ENCODE assay signal across 9 mouse cellular contexts in the genomic region with DNA sequence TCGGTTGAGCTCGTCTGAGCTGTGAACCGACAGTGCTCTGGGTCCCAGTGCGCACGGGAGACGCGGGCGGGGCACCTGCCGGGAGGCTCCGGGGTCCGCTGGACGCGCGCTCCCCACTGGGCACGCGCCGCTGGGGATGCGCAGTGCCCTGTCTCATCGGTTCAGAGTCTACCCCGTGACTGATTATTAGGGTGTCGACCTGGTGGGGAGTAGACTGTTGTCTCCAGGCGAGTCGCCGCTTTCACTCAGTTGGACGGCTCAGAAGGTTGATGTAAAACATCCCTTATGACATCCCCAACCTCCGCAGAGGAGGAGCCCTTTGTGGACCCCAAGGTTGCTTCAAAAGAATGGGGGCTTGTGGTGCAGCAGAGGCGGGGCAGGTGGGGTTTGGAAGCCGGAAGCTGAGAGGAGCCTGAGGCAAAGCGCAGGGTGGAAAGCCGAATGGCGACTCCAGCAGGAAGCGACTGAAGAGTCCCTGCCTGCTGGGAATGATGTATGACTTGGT. TPM values are rescaled to one million over a fixed set of nuclear protein-coding genes. Genes with fewer than 3 reads are reported as not detected.
A peak's percentile ranks its signal among the peaks of the same experiment; 100 is the strongest.
DNase-seq lines count a peak whose midpoint lies in the region; ATAC-seq lines count a peak whose summit lies in the region.
"Had no signal": no experiment of that assay in that cellular context is flagged by ENCODE, and none has a peak within 500 bp of the region (broad histone marks: within the 10 kb centered on the region; RNA-seq: fewer than 3 reads in every experiment).

No protein-coding gene starts in this region.

- no peak for DNase-seq in heart, postnatal 25 days (ENCODE audit: low spot score)
- peak; percentile 79 for DNase-seq in brain, adult 2 months (ENCODE audit: low read depth, low spot score)
- DNase-seq in kidney, postnatal 4 days, result peak; percentile 62 to 75
- no peak for DNase-seq in layer of hippocampus, postnatal 25 days (ENCODE audit: extremely low spot score in 1 of 2, low spot score in 1 of 2)
- no peak for DNase-seq in testis, postnatal 10 days (ENCODE audit: low spot score)

- H3K9me3 ChIP-seq in heart, embryonic 11.5 days (replicated peaks; ENCODE audit: control insufficient read depth, low read length), result no peaks in the 10 kb centered on the region
- no peaks in the 10 kb centered on the region for H3K9me3 ChIP-seq in heart, embryonic 12.5 days (replicated peaks)

- intact Hi-C loops in heart, postnatal 25 days (cut with DNase I), result no loop called here

- no peaks in the 10 kb centered on the region for H3K27me3 ChIP-seq in heart, embryonic 11.5 days (ENCODE audit: control insufficient read depth, insufficient read depth, low read length)
- H3K27me3 ChIP-seq in heart, embryonic 12.5 days (replicated peaks), result no peaks in the 10 kb centered on the region

- H3K9ac ChIP-seq in heart, embryonic 11.5 days (ENCODE audit: low read depth, low read length), result peak overlapping the region; percentile 79
- peak overlapping the region; percentile 99 for H3K9ac ChIP-seq in heart, embryonic 12.5 days

- peak overlapping the region; percentile 99 for H3K4me3 ChIP-seq in heart, embryonic 11.5 days (ENCODE audit: low read depth, low read length)
- H3K4me3 ChIP-seq in heart, embryonic 12.5 days, result peak overlapping the region; percentile 100

- peaks cover 27% of the 10 kb centered on the region for H3K4me1 ChIP-seq in heart, embryonic 11.5 days (ENCODE audit: control insufficient read depth, insufficient read depth, low read length)
- peaks cover 31% of the 10 kb centered on the region for H3K4me1 ChIP-seq in heart, embryonic 12.5 days (replicated peaks)

- peak overlapping the region; percentile 97 for H3K27ac ChIP-seq in heart, embryonic 11.5 days (ENCODE audit: low read depth, low read length)
- peak overlapping the region; percentile 98 for H3K27ac ChIP-seq in heart, embryonic 12.5 days (ENCODE audit: poor library complexity, severe bottlenecking)

- 0 out of 2 replicates have a peak, but pooled peaks have one; percentile 0 for ATAC-seq in heart, embryonic 11.5 days (replicated peaks; ENCODE audit: insufficient number of reproducible peaks, low FRiP score, low TSS enrichment)
- peak; percentile 43 for ATAC-seq in heart, embryonic 12.5 days (ENCODE audit: insufficient number of reproducible peaks, low FRiP score)
- ATAC-seq in megakaryocyte progenitor cell, adult 5-6 weeks (replicated peaks; ENCODE audit: poor library complexity), result 0 out of 2 replicates have a peak, but pooled peaks have one; percentile 15

- WGBS in heart, embryonic 11.5 days (ENCODE audit: insufficient replicate concordance), result under 1% methylated on average over 32 of the region's 32 CpGs
- WGBS in heart, embryonic 12.5 days, result under 1% methylated on average over 32 of the region's 32 CpGs

- peak overlapping the region; percentile 87 for H3K4me2 ChIP-seq in heart, embryonic 11.5 days
- H3K4me2 ChIP-seq in heart, embryonic 12.5 days, result peak overlapping the region; percentile 88

- no peaks in the 10 kb centered on the region for H3K36me3 ChIP-seq in heart, embryonic 11.5 days (ENCODE audit: control insufficient read depth, insufficient read depth, low read length)
- no peaks in the 10 kb centered on the region for H3K36me3 ChIP-seq in heart, embryonic 12.5 days

RNA-seq across cellular contexts. Expression of gene Cdc42bpb, which starts 0.5 kb away (rescaled TPM):
- 25.4 and 33.2 TPM in 2 replicates for polyA plus RNA-seq in heart, embryonic 11.5 days (2014; fragmentation: Nextera tagmentation; extraction: Ambion mirVana)
- total RNA-seq in heart, postnatal 25 days (2021), result 10 to 100 TPM; 57.5 to 60.2 TPM
- 33.5 and 38.2 TPM in 2 replicates for polyA plus RNA-seq in heart, embryonic 12.5 days (2016; fragmentation: Nextera tagmentation; extraction: Ambion mirVana)
- total RNA-seq in megakaryocyte progenitor cell, adult 5-6 weeks (2015), result 1.5 and 5.4 TPM in 2 replicates
- total RNA-seq in megakaryocyte progenitor cell, adult 5-6 weeks (2017), result 2.9 and 5.2 TPM in 2 replicates
- 100 to 1,000 TPM; 107 to 117 TPM for total RNA-seq in layer of hippocampus, postnatal 25 days (2021)

RNA-seq across cellular contexts. Expression of gene Lbhd2, which starts 28.6 kb away (rescaled TPM):
- polyA plus RNA-seq in heart, embryonic 11.5 days (2014; fragmentation: Nextera tagmentation; extraction: Ambion mirVana), result 0.50 TPM in 1 of 2 replicates, not detected in the other
- not detected for total RNA-seq in heart, postnatal 25 days (2021)
- polyA plus RNA-seq in heart, embryonic 12.5 days (2016; fragmentation: Nextera tagmentation; extraction: Ambion mirVana), result 0.31 TPM in 1 of 2 replicates, not detected in the other
- total RNA-seq in megakaryocyte progenitor cell, adult 5-6 weeks (2015), result 0.30 TPM in 1 of 2 replicates, not detected in the other
- not detected in 2 replicates for total RNA-seq in megakaryocyte progenitor cell, adult 5-6 weeks (2017)
- total RNA-seq in layer of hippocampus, postnatal 25 days (2021), result under 1 TPM in 1 of 2 experiments, not detected in 1; 0.86 TPM
- total RNA-seq: neutrophil, adult 5-6 weeks had no signal

RNA-seq across cellular contexts. Expression of gene Exoc3l4, which starts 38.8 kb away (rescaled TPM):
- 11.3 and 11.6 TPM in 2 replicates for polyA plus RNA-seq in heart, embryonic 11.5 days (2014; fragmentation: Nextera tagmentation; extraction: Ambion mirVana)
- total RNA-seq in heart, postnatal 25 days (2021), result 1 to 10 TPM; 1.2 to 2.9 TPM
- polyA plus RNA-seq in heart, embryonic 12.5 days (2016; fragmentation: Nextera tagmentation; extraction: Ambion mirVana), result 8.5 and 10.1 TPM in 2 replicates
- total RNA-seq in megakaryocyte progenitor cell, adult 5-6 weeks (2015), result 0.42 and 1.1 TPM in 2 replicates
- total RNA-seq in megakaryocyte progenitor cell, adult 5-6 weeks (2017), result not detected in 2 replicates
- 1 to 10 TPM; 2.6 to 3.4 TPM for total RNA-seq in layer of hippocampus, postnatal 25 days (2021)
- total RNA-seq: neutrophil, adult 5-6 weeks had no signal

Comparison
In these comparisons a context has a peak if more than half of its experiments do, and no peak if none do; other contexts are left out.
1. DNase-seq: peak in brain, adult 2 months (single experiment) and kidney, postnatal 4 days (2 of 2); none in heart, postnatal 25 days (single experiment), layer of hippocampus, postnatal 25 days (0 of 2) and testis, postnatal 10 days (single experiment).
2. RNA of gene Cdc42bpb, which starts 0.5 kb away (total RNA-seq): 107 to 117 TPM in layer of hippocampus, postnatal 25 days and 57.5 to 60.2 TPM in heart, postnatal 25 days; 1.5 to 5.4 TPM in megakaryocyte progenitor cell, adult 5-6 weeks; every median in the first group is over 4 times any median in the second.
3. Peak in every context shown above with its lines, with median percentiles within 50 percentile points of each other: ATAC-seq.